Mouse (Mus musculus): ENCODE results near the gene Gm20721. TPM values are rescaled to one million over a fixed set of nuclear protein-coding genes. Genes with fewer than 3 reads are reported as not detected.

Gene Gm20721
- not detected for polyA plus RNA-seq (2014; fragmentation: Illumina TruSeq; extraction: RNeasy Lipid Tissue Mini Kit (QIAGEN cat#74804); ENCODE audit: low replicate concordance)

DNA sequence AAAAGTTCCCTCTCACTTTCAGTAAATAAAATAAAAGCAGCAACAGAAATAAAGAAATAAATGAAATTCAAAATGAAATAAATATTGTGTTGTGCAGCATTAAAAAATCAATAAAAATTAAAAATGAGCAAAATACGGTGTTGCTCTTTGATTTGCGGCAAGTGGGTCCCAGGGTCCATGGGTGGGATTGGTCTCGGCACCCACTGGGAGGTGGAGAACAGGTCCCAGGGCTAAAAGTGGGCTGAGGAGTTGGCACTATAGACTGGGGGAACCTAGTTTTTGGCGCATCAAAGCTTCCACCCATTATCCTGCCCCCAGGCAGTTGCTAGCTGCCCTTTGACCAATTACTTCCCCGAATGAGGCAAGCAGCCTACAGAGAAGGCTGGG lies at the start of gene Gm20721:
Gene Gm20721, minus strand, starts transcription at position 101 of the 387 bp plus-strand sequence.

GRCm38 (mm10) chr2:174284011-174284410 lies 62.5 kb downstream of the Gm20721 start, which contains the start of gene Gnas:
TSS of gene Gnas (plus strand) at chr2:174284320.

Other genes starting within 250 kb of the Gm20721 start
- gene Npepl1, start 236.4 kb downstream of the Gm20721 start, polyA plus RNA-seq (2014; fragmentation: Illumina TruSeq; extraction: RNeasy Lipid Tissue Mini Kit (QIAGEN cat#74804); ENCODE audit: low replicate concordance) = 3.0 TPM
- gene Gnas, start 62.4 kb downstream of the Gm20721 start, polyA plus RNA-seq (2014; fragmentation: Illumina TruSeq; extraction: RNeasy Lipid Tissue Mini Kit (QIAGEN cat#74804); ENCODE audit: low replicate concordance) = 371 TPM
- 2.3 TPM for gene Nelfcd, start 69.1 kb upstream of the Gm20721 start, polyA plus RNA-seq (2014; fragmentation: Illumina TruSeq; extraction: RNeasy Lipid Tissue Mini Kit (QIAGEN cat#74804); ENCODE audit: low replicate concordance)
- gene Ctsz, start 92.3 kb upstream of the Gm20721 start, polyA plus RNA-seq (2014; fragmentation: Illumina TruSeq; extraction: RNeasy Lipid Tissue Mini Kit (QIAGEN cat#74804); ENCODE audit: low replicate concordance) = 8.4 TPM
- not detected for gene Tubb1, start 104.0 kb upstream of the Gm20721 start, polyA plus RNA-seq (2014; fragmentation: Illumina TruSeq; extraction: RNeasy Lipid Tissue Mini Kit (QIAGEN cat#74804); ENCODE audit: low replicate concordance)
- 20.3 TPM for gene Atp5e, start 117.4 kb upstream of the Gm20721 start, polyA plus RNA-seq (2014; fragmentation: Illumina TruSeq; extraction: RNeasy Lipid Tissue Mini Kit (QIAGEN cat#74804); ENCODE audit: low replicate concordance)
- gene Prelid3b, start 126.4 kb upstream of the Gm20721 start, polyA plus RNA-seq (2014; fragmentation: Illumina TruSeq; extraction: RNeasy Lipid Tissue Mini Kit (QIAGEN cat#74804); ENCODE audit: low replicate concordance) = 118 TPM

All from small intestine, adult 10 weeks (tissue).